In genomic region chr13:94596386-94597033, GRCm38 (mm10) we compare ENCODE assay signal across 9 mouse cellular contexts.
DNase-seq lines count a peak whose midpoint lies in the region; ATAC-seq lines count a peak whose summit lies in the region.
"Had no signal": no experiment of that assay in that cellular context is flagged by ENCODE, and none has a peak within 500 bp of the region (broad histone marks: within the 10 kb centered on the region; RNA-seq: fewer than 3 reads in every experiment).

No protein-coding gene starts in this region.

- no peak for ATAC-seq in heart, embryonic 12.5 days (ENCODE audit: insufficient number of reproducible peaks, low FRiP score)
- peak; percentile 53; the same call in 1 of the 2 replicates for ATAC-seq in hindbrain, embryonic 12.5 days (ENCODE audit: low FRiP score)
- ATAC-seq in midbrain, embryonic 15.5 days (replicated peaks): peak; percentile 30; the same call in 1 of the 2 replicates
- no peak for ATAC-seq in frontal cortex, adult (ENCODE audit: low TSS enrichment)

- H3K4me3 ChIP-seq in heart, embryonic 12.5 days: peak overlapping the region; percentile 53
- H3K4me3 ChIP-seq in hindbrain, embryonic 12.5 days: peak overlapping the region; percentile 23; the same call in 1 of the 2 replicates
- H3K4me3 ChIP-seq in midbrain, embryonic 15.5 days: peak overlapping the region; percentile 22

- no peaks in the 10 kb centered on the region for H3K9me3 ChIP-seq in heart, embryonic 12.5 days (replicated peaks)
- no peaks in the 10 kb centered on the region for H3K9me3 ChIP-seq in hindbrain, embryonic 12.5 days (replicated peaks)
- no peaks in the 10 kb centered on the region for H3K9me3 ChIP-seq in midbrain, embryonic 15.5 days

- peaks cover 70% of the 10 kb centered on the region for H3K27me3 ChIP-seq in heart, embryonic 12.5 days (replicated peaks)
- H3K27me3 ChIP-seq in hindbrain, embryonic 12.5 days: peaks cover 97% of the 10 kb centered on the region
- H3K27me3 ChIP-seq in midbrain, embryonic 15.5 days (replicated peaks): peaks cover 80% of the 10 kb centered on the region

- H3K4me2 ChIP-seq in heart, embryonic 12.5 days: peak overlapping the region; percentile 83
- H3K4me2 ChIP-seq in hindbrain, embryonic 12.5 days (replicated peaks): peak overlapping the region; percentile 50
- H3K4me2 ChIP-seq in midbrain, embryonic 15.5 days: peak overlapping the region; percentile 49

- H3K36me3 ChIP-seq in heart, embryonic 12.5 days: no peaks in the 10 kb centered on the region
- H3K36me3 ChIP-seq in hindbrain, embryonic 12.5 days: no peaks in the 10 kb centered on the region
- no peaks in the 10 kb centered on the region for H3K36me3 ChIP-seq in midbrain, embryonic 15.5 days (replicated peaks)

- 13% methylated on average over 20 of the region's 20 CpGs for WGBS in heart, embryonic 12.5 days
- WGBS in hindbrain, embryonic 12.5 days: 14% methylated on average over 20 of the region's 20 CpGs
- WGBS in midbrain, embryonic 15.5 days: 9% methylated on average over 20 of the region's 20 CpGs

- no peak for DNase-seq in heart, postnatal 4 days
- peak; percentile 66 for DNase-seq in embryo, embryonic 10.5 days (ENCODE audit: low spot score)
- no peak for DNase-seq in yolk sac, embryonic 10.5 days (ENCODE audit: low spot score)
- DNase-seq in urinary bladder, postnatal 4 days (ENCODE audit: low spot score in 2 of 2): no peak
- DNase-seq: cerebellum, adult 11-12 months had no signal

- H3K9ac ChIP-seq in heart, embryonic 12.5 days: no peak overlapping the region
- no peak overlapping the region for H3K9ac ChIP-seq in hindbrain, embryonic 12.5 days
- no peak overlapping the region for H3K9ac ChIP-seq in midbrain, embryonic 15.5 days

- no peak overlapping the region for H3K27ac ChIP-seq in heart, embryonic 12.5 days (ENCODE audit: poor library complexity, severe bottlenecking)
- H3K27ac ChIP-seq in hindbrain, embryonic 12.5 days: no peak overlapping the region
- H3K27ac ChIP-seq in midbrain, embryonic 15.5 days: no peak overlapping the region

- H3K4me1 ChIP-seq in heart, embryonic 12.5 days (replicated peaks): peaks cover 8% of the 10 kb centered on the region
- peaks cover 14% of the 10 kb centered on the region for H3K4me1 ChIP-seq in hindbrain, embryonic 12.5 days
- peaks cover 18% of the 10 kb centered on the region for H3K4me1 ChIP-seq in midbrain, embryonic 15.5 days

Comparison
In these comparisons a context has a peak if more than half of its experiments do, and no peak if none do; other contexts are left out.
1. ATAC-seq: peak in hindbrain, embryonic 12.5 days (single experiment) and midbrain, embryonic 15.5 days (single experiment); none in heart, embryonic 12.5 days (single experiment) and frontal cortex, adult (single experiment).
2. Peak in every context shown above with its lines, with median percentiles within 50 percentile points of each other: H3K4me2 ChIP-seq and H3K4me3 ChIP-seq.